ENCODE assay signal across 8 mouse cellular contexts in genomic region chr2:90847681-90848050, GRCm38 (mm10). TPM values are rescaled to one million over a fixed set of nuclear protein-coding genes. Genes with fewer than 3 reads are reported as not detected.
A peak's percentile ranks its signal among the peaks of the same experiment; 100 is the strongest.
DNase-seq lines count a peak whose midpoint lies in the region; ATAC-seq and TF ChIP-seq lines count a peak whose summit lies in the region.

No protein-coding gene starts in this region.

- no peak for TF ChIP-seq CTCF in kidney, adult 2 months (conservative IDR thresholded peaks at IDR 0.05; ENCODE audit: insufficient read depth, insufficient read length, low read depth, low read length)

- no peak for TF ChIP-seq POLR2A in kidney, adult 2 months (IDR thresholded peaks at IDR 0.05; ENCODE audit: low read depth, low read length)

- DNase-seq in kidney, adult 2 months, result peak; percentile 8
- no peak for DNase-seq in kidney, postnatal 4 days
- DNase-seq in R1 (ENCODE audit: low read depth, low spot score), result peak; percentile 26
- DNase-seq in hindbrain, embryonic 14.5 days (ENCODE audit: low spot score), result peak; percentile 51
- DNase-seq in layer of hippocampus, adult 11-12 months (ENCODE audit: low spot score), result no peak
- DNase-seq in adrenal gland, adult (ENCODE audit: inconsistent age in 2 of 2, low spot score in 1 of 2), result no peak
- DNase-seq in testis, postnatal 10 days (ENCODE audit: low spot score), result no peak

- H3K36me3 ChIP-seq in kidney, adult 2 months (ENCODE audit: control insufficient read depth, insufficient read depth, low read length), result peaks cover under 1% of the 10 kb centered on the region; the same call in 1 of the 2 replicates
- peaks cover 31% of the 10 kb centered on the region for H3K36me3 ChIP-seq in hindbrain, embryonic 14.5 days (replicated peaks; ENCODE audit: control insufficient read depth, insufficient read depth)
- H3K36me3 ChIP-seq in midbrain, embryonic 15.5 days (replicated peaks), result peaks cover 21% of the 10 kb centered on the region

- under 1% methylated on average over 13 of the region's 13 CpGs for WGBS in kidney, adult 2 months
- WGBS in hindbrain, embryonic 14.5 days, result under 1% methylated on average over 13 of the region's 13 CpGs
- WGBS in midbrain, embryonic 15.5 days, result under 1% methylated on average over 13 of the region's 13 CpGs

- H3K9me3 ChIP-seq in hindbrain, embryonic 14.5 days (ENCODE audit: control insufficient read depth, low read length), result no peaks in the 10 kb centered on the region
- H3K9me3 ChIP-seq in midbrain, embryonic 15.5 days, result no peaks in the 10 kb centered on the region

- H3K27ac ChIP-seq in kidney, adult 2 months (ENCODE audit: insufficient read depth, low read depth, low read length), result peak overlapping the region; percentile 86
- peak overlapping the region; percentile 86 for H3K27ac ChIP-seq in hindbrain, embryonic 14.5 days
- H3K27ac ChIP-seq in midbrain, embryonic 15.5 days, result peak overlapping the region; percentile 92

- no peak for ATAC-seq in hindbrain, embryonic 14.5 days (ENCODE audit: low FRiP score)
- ATAC-seq in midbrain, embryonic 15.5 days (replicated peaks), result 0 out of 2 replicates have a peak, but pooled peaks have one; percentile 22

- H3K4me3 ChIP-seq in kidney, adult 2 months (ENCODE audit: insufficient read depth, low read depth, low read length), result peak overlapping the region; percentile 95
- H3K4me3 ChIP-seq in hindbrain, embryonic 14.5 days (replicated peaks; ENCODE audit: low read length), result peak overlapping the region; percentile 71
- H3K4me3 ChIP-seq in midbrain, embryonic 15.5 days, result peak overlapping the region; percentile 89

- peaks cover 9% of the 10 kb centered on the region for H3K4me1 ChIP-seq in kidney, adult 2 months (ENCODE audit: control insufficient read depth, insufficient read depth, low read length)
- H3K4me1 ChIP-seq in hindbrain, embryonic 14.5 days (replicated peaks; ENCODE audit: control insufficient read depth, insufficient read depth, low read length), result peaks cover 21% of the 10 kb centered on the region
- peaks cover 34% of the 10 kb centered on the region for H3K4me1 ChIP-seq in midbrain, embryonic 15.5 days

- peak overlapping the region; percentile 83 for H3K9ac ChIP-seq in hindbrain, embryonic 14.5 days
- H3K9ac ChIP-seq in midbrain, embryonic 15.5 days, result peak overlapping the region; percentile 93

- H3K4me2 ChIP-seq in hindbrain, embryonic 14.5 days (replicated peaks), result peak overlapping the region; percentile 65
- peak overlapping the region; percentile 66 for H3K4me2 ChIP-seq in midbrain, embryonic 15.5 days

- H3K27me3 ChIP-seq in kidney, adult 2 months (replicated peaks; ENCODE audit: control insufficient read depth, insufficient read depth, low read length), result no peaks in the 10 kb centered on the region
- H3K27me3 ChIP-seq in hindbrain, embryonic 14.5 days (ENCODE audit: control insufficient read depth, insufficient read depth, low read length), result no peaks in the 10 kb centered on the region
- 0 out of 2 replicates have a peak, but pooled peaks cover 2% of the 10 kb centered on the region for H3K27me3 ChIP-seq in midbrain, embryonic 15.5 days (replicated peaks)

RNA-seq across cellular contexts. Expression of gene Mtch2, which starts 0.7 kb away (rescaled TPM):
- polyA plus RNA-seq in kidney, adult 2 months (2012; rRNA removed), result 109 and 144 TPM in 2 replicates
- polyA plus RNA-seq in hindbrain, embryonic 14.5 days (2014; fragmentation: Nextera tagmentation; extraction: Ambion mirVana), result 270 and 276 TPM in 2 replicates
- polyA plus RNA-seq in midbrain, embryonic 15.5 days (2015; fragmentation: Nextera tagmentation; extraction: Ambion mirVana), result 242 and 250 TPM in 2 replicates

RNA-seq across cellular contexts. Expression of gene C1qtnf4, which starts 38.0 kb away (rescaled TPM):
- polyA plus RNA-seq in kidney, adult 2 months (2012; rRNA removed), result 9.9 and 11.1 TPM in 2 replicates
- polyA plus RNA-seq in hindbrain, embryonic 14.5 days (2014; fragmentation: Nextera tagmentation; extraction: Ambion mirVana), result 182 and 189 TPM in 2 replicates
- polyA plus RNA-seq in midbrain, embryonic 15.5 days (2015; fragmentation: Nextera tagmentation; extraction: Ambion mirVana), result 137 and 138 TPM in 2 replicates

RNA-seq across cellular contexts. Expression of gene Kbtbd4, which starts 56.9 kb away (rescaled TPM):
- polyA plus RNA-seq in kidney, adult 2 months (2012; rRNA removed), result 18.8 and 19.0 TPM in 2 replicates
- polyA plus RNA-seq in hindbrain, embryonic 14.5 days (2014; fragmentation: Nextera tagmentation; extraction: Ambion mirVana), result 44.2 and 45.5 TPM in 2 replicates
- polyA plus RNA-seq in midbrain, embryonic 15.5 days (2015; fragmentation: Nextera tagmentation; extraction: Ambion mirVana), result 70.4 and 71.1 TPM in 2 replicates

RNA-seq across cellular contexts. Expression of gene Ndufs3, which starts 57.0 kb away (rescaled TPM):
- 344 and 416 TPM in 2 replicates for polyA plus RNA-seq in kidney, adult 2 months (2012; rRNA removed)
- polyA plus RNA-seq in hindbrain, embryonic 14.5 days (2014; fragmentation: Nextera tagmentation; extraction: Ambion mirVana), result 216 and 227 TPM in 2 replicates
- 202 and 212 TPM in 2 replicates for polyA plus RNA-seq in midbrain, embryonic 15.5 days (2015; fragmentation: Nextera tagmentation; extraction: Ambion mirVana)

Comparison
In these comparisons a context has a peak if more than half of its experiments do, and no peak if none do; other contexts are left out.
1. DNase-seq: peak in kidney, adult 2 months (single experiment), R1 (single experiment) and hindbrain, embryonic 14.5 days (single experiment); none in kidney, postnatal 4 days (0 of 2), layer of hippocampus, adult 11-12 months (single experiment), adrenal gland, adult (0 of 2) and testis, postnatal 10 days (single experiment).
2. RNA of gene C1qtnf4, which starts 38.0 kb away (polyA plus RNA-seq): 182 to 189 TPM in hindbrain, embryonic 14.5 days and 137 to 138 TPM in midbrain, embryonic 15.5 days; 9.9 to 11.1 TPM in kidney, adult 2 months; every median in the first group is over 10 times any median in the second.
3. Peak in every context shown above with its lines, with median percentiles within 50 percentile points of each other: H3K27ac ChIP-seq and H3K4me3 ChIP-seq.